Comparison of ENCODE assay signal across 13 mouse cellular contexts in the genomic region with DNA sequence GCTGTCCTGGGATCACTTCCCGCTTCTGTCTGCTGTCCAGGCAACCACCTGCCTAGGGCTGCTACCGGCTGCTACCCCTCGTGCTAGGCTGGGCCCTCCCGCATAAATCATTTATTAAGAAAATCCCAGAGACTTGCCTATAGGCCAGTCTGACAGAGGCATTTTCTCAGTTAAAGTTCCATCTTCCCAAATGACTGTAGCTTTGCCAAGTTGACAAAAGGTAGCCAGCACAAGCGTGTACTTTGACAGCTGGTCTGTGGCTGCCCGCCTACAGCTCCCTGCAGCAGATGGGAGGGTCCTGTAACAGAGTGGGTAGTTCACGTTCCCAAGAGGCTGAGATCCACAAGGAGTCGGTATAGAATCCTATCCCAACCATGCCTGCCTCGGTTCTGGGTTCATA. TPM values are rescaled to one million over a fixed set of nuclear protein-coding genes. Genes with fewer than 3 reads are reported as not detected.
A peak's percentile ranks its signal among the peaks of the same experiment; 100 is the strongest.
DNase-seq lines count a peak whose midpoint lies in the region; ATAC-seq and TF ChIP-seq lines count a peak whose summit lies in the region.
"Had no signal": no experiment of that assay in that cellular context is flagged by ENCODE, and none has a peak within 500 bp of the region (broad histone marks: within the 10 kb centered on the region; RNA-seq: fewer than 3 reads in every experiment).

No protein-coding gene starts in this region.

- no peak overlapping the region for H3K4me3 ChIP-seq in layer of hippocampus, adult 2 months
- H3K4me3 ChIP-seq: embryonic facial prominence, embryonic 12.5 days; heart, embryonic 12.5 days; hindbrain, embryonic 12.5 days; liver, embryonic 15.5 days; megakaryocyte, embryonic 14.5 days had no signal

- no peak for TF ChIP-seq CTCF in layer of hippocampus, adult 2 months (conservative IDR thresholded peaks at IDR 0.05)

- peak; percentile 64 for ATAC-seq in frontal cortex, adult (ENCODE audit: low TSS enrichment)

- no peak for DNase-seq in frontal cortex, postnatal 10 days (ENCODE audit: low spot score in 2 of 2)
- peak; percentile 81 to 86 for DNase-seq in frontal cortex, adult 2 months (ENCODE audit: extremely low spot score in 1 of 2, low spot score in 1 of 2)
- peak; percentile 79 to 82 for DNase-seq in layer of hippocampus, adult 2 months (ENCODE audit: low spot score in 2 of 2)
- DNase-seq in left cerebral cortex, postnatal 36 days (ENCODE audit: low spot score in 2 of 2), result peak; percentile 83 to 86
- no peak for DNase-seq in thymus, adult 18-20 months
- no peak for DNase-seq in lung, postnatal 4 days
- no peak for DNase-seq in neural tube, embryonic 10.5 days (ENCODE audit: extremely low spot score, low spot score)

- intact Hi-C loops in left cerebral cortex, postnatal 36 days (cut with DNase I), result no loop called here

- H3K27ac ChIP-seq in layer of hippocampus, adult 2 months, result peak overlapping the region; percentile 82
- H3K27ac ChIP-seq: embryonic facial prominence, embryonic 12.5 days; hindbrain, embryonic 12.5 days; liver, embryonic 15.5 days had no signal

RNA-seq across cellular contexts. Expression of a gene that starts 13.5 kb away (rescaled TPM):
- polyA plus RNA-seq in frontal cortex, adult 2 months (2012; rRNA removed), result 133 and 152 TPM in 2 replicates
- total RNA-seq in layer of hippocampus, adult 2 months (2021), result 100 to 1,000 TPM; 185 to 207 TPM
- 100 to 1,000 TPM; 188 to 203 TPM for total RNA-seq in left cerebral cortex, postnatal 36 days (2021)

RNA-seq across cellular contexts. Expression of a gene that starts 36.0 kb away (rescaled TPM):
- 12.0 and 14.9 TPM in 2 replicates for polyA plus RNA-seq in frontal cortex, adult 2 months (2012; rRNA removed)
- 10 to 100 TPM; 23.8 to 24.3 TPM for total RNA-seq in layer of hippocampus, adult 2 months (2021)
- total RNA-seq in left cerebral cortex, postnatal 36 days (2021), result 10 to 100 TPM; 18.3 to 22.8 TPM

Comparison
In these comparisons a context has a peak if more than half of its experiments do, and no peak if none do; other contexts are left out.
1. DNase-seq: peak in frontal cortex, adult 2 months (2 of 2), layer of hippocampus, adult 2 months (2 of 2) and left cerebral cortex, postnatal 36 days (2 of 2); none in frontal cortex, postnatal 10 days (0 of 2), thymus, adult 18-20 months (0 of 2), lung, postnatal 4 days (0 of 2) and neural tube, embryonic 10.5 days (single experiment).